Mouse (Mus musculus): ENCODE results near the gene Ccdc34. TPM values are rescaled to one million over a fixed set of nuclear protein-coding genes. Genes with fewer than 3 reads are reported as not detected.

The Ccdc34 gene
- total and polyA plus RNA-seq, 3 experiments: 17.2 to 44.6 (median 22.4) TPM

DNA sequence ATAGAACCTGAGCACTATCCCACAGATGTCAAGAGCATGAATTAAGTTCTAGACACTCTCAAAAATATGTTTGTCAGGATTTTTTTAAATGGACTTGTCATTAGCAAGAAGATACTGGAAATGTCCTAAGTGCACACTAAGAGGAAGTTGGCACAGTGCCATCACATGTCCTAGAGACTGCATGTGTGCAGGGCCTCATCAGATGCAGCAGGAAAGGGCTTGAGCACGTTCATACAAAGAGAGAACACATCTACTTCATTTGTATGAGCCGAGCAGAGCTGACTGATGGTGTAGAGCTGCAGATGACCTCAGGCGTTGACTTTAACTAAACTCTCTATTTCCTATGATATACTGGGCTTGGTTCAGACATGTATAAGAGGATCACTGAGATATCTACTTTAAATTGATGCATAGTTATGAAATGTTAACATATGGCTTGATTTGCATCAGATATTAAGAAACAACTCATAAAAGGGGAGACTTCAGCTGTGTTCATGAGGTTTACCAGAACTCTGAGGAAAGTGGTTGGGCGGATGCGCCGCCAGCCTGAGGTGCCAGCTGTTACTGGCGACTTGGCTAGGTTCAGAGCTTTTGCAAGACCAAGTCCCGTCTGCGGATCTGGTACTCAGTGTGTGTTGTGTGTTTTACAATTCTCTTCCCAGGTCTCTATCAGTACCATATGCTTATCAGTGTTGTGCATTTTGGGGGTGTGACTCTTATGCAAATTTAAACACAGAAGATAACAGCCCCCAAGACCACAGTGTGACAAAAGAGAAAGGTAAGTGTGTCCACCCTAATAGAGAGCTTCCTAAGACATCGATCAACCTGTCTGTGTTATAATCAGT lies 10.0 kb upstream of the Ccdc34 start:
- Histone ChIP-seq H3K27me3 (replicated peaks) (no peaks in the 10 kb centered on the region), H3K4me3 (replicated peaks in 1 of 3; ENCODE audit: low read depth in 2 of 3, low read length in 2 of 3, poor library complexity in 1 of 3) (no peak overlapping the region), H3K36me3 (replicated peaks in 1 of 2; ENCODE audit: control insufficient read depth in 1 of 2, insufficient read depth in 1 of 2, low read length in 1 of 2) (peaks cover 0 to 45% of the 10 kb centered on the region in 2 experiments), H3K79me2 (replicated peaks; ENCODE audit: control insufficient read depth, extremely low read depth, insufficient read depth, poor library complexity, severe bottlenecking) (no peaks in the 10 kb centered on the region), H3K4me2 (ENCODE audit: insufficient read depth, low read depth, poor library complexity, severe bottlenecking) (no peak overlapping the region), H3K9ac (ENCODE audit: insufficient read depth, low read depth) (no peak overlapping the region), H3K9me3 (replicated peaks; ENCODE audit: low read length) (no peaks in the 10 kb centered on the region), H3K27ac (ENCODE audit: insufficient read depth, low read depth) (no peak overlapping the region), H3K4me1 (ENCODE audit: control insufficient read depth in 1 of 2, insufficient read depth in 2 of 2) (no peaks in the 10 kb centered on the region)
- in situ Hi-C loops (cut with MboI; ENCODE audit: low pct_ligation_motif_present, low pct_unique_long_range_greater_than_20kb, low sequenced_read_pairs) (no loop called here), dilution Hi-C loops (cut with MboI; ENCODE audit: extremely low pct_ligation_motif_present, extremely low pct_unique_long_range_greater_than_20kb, low sequenced_read_pairs) (no loop called here)
- DNase-seq (ENCODE audit: extremely low read depth): no peak
- no peak for TF ChIP-seq RAD21 (IDR thresholded peaks at IDR 0.05; ENCODE audit: low read depth, low read length)

DNA sequence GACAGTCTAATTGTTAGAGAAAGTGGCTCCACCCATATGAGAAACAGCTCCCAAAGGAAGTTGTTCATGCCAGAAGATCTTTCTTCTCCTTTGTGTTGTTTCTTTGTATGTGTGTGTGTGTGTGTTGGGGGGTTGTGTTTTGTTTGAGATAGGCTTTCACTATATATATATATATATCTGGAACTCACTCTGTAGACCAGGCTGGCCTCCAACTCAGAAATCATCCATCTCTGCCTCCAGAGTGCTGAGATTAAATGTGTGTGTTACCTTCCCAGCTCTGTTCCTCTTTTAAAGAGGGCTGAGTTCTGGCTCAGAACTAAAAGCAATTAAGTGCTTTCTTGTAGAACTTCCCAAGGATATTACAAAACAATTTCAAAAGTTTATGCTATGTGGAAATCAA lies 8.2 kb upstream of the Ccdc34 start:
- dilution Hi-C loops (cut with MboI; ENCODE audit: extremely low pct_ligation_motif_present, extremely low pct_unique_long_range_greater_than_20kb, low sequenced_read_pairs) (no loop called here), in situ Hi-C loops (cut with MboI; ENCODE audit: low pct_ligation_motif_present, low pct_unique_long_range_greater_than_20kb, low sequenced_read_pairs) (no loop called here)
- Histone ChIP-seq H3K36me3 (replicated peaks in 1 of 2; ENCODE audit: control insufficient read depth in 1 of 2, insufficient read depth in 1 of 2, low read length in 1 of 2) (peaks cover 0 to 47% of the 10 kb centered on the region in 2 experiments), H3K27me3 (replicated peaks) (no peaks in the 10 kb centered on the region), H3K9ac (ENCODE audit: insufficient read depth, low read depth) (no peak overlapping the region), H3K9me3 (replicated peaks; ENCODE audit: low read length) (no peaks in the 10 kb centered on the region), H3K79me2 (replicated peaks; ENCODE audit: control insufficient read depth, extremely low read depth, insufficient read depth, poor library complexity, severe bottlenecking) (no peaks in the 10 kb centered on the region), H3K27ac (ENCODE audit: insufficient read depth, low read depth) (no peak overlapping the region), H3K4me2 (ENCODE audit: insufficient read depth, low read depth, poor library complexity, severe bottlenecking) (no peak overlapping the region), H3K4me3 (replicated peaks in 1 of 3; ENCODE audit: low read depth in 2 of 3, low read length in 2 of 3, poor library complexity in 1 of 3) (no peak overlapping the region), H3K4me1 (ENCODE audit: control insufficient read depth in 1 of 2, insufficient read depth in 2 of 2) (no peaks in the 10 kb centered on the region)
- no peak for DNase-seq (ENCODE audit: extremely low read depth)
- no peak for TF ChIP-seq RCOR1 (conservative IDR thresholded peaks at IDR 0.05; ENCODE audit: low read depth, low read length)
- no peak for TF ChIP-seq ZC3H11A (IDR thresholded peaks at IDR 0.05; ENCODE audit: low read depth, low read length)
- TF ChIP-seq MEF2A (IDR thresholded peaks at IDR 0.05; ENCODE audit: borderline replicate concordance, low read depth, low read length): no peak
- no peak for TF ChIP-seq ETS1 (conservative IDR thresholded peaks at IDR 0.05; ENCODE audit: low read depth, low read length)
- no peak for TF ChIP-seq SMC3 (IDR thresholded peaks at IDR 0.05; ENCODE audit: low read depth, low read length)
- TF ChIP-seq HCFC1 (IDR thresholded peaks at IDR 0.05; ENCODE audit: low read depth, low read length): no peak
- TF ChIP-seq USF2 (conservative IDR thresholded peaks at IDR 0.05; ENCODE audit: low read depth, low read length): no peak
- TF ChIP-seq CHD2 (IDR thresholded peaks at IDR 0.05; ENCODE audit: low read length): no peak
- TF ChIP-seq MAZ (IDR thresholded peaks at IDR 0.05; ENCODE audit: low read depth, low read length): no peak
- no peak for TF ChIP-seq ZNF384 (IDR thresholded peaks at IDR 0.05; ENCODE audit: low read depth, low read length)
- TF ChIP-seq RAD21 (IDR thresholded peaks at IDR 0.05; ENCODE audit: low read depth, low read length): no peak
- TF ChIP-seq TBP (conservative IDR thresholded peaks at IDR 0.05; ENCODE audit: low read depth, low read length): no peak
- no peak for TF ChIP-seq MAX (IDR thresholded peaks at IDR 0.05; ENCODE audit: low read length)
- no peak for TF ChIP-seq BHLHE40 (IDR thresholded peaks at IDR 0.05; ENCODE audit: low read depth, low read length)
- no peak for TF ChIP-seq POLR2A (IDR thresholded peaks at IDR 0.05; ENCODE audit: low read depth, low read length)
- TF ChIP-seq JUND (conservative IDR thresholded peaks at IDR 0.05; ENCODE audit: low read depth, low read length): no peak
- TF ChIP-seq USF1 (IDR thresholded peaks at IDR 0.05; ENCODE audit: low read depth, low read length): no peak
- no peak for TF ChIP-seq SIN3A (IDR thresholded peaks at IDR 0.05; ENCODE audit: low read length)
- no peak for TF ChIP-seq ZKSCAN1 (IDR thresholded peaks at IDR 0.05; ENCODE audit: borderline replicate concordance, low read depth, low read length)
- no peak for TF ChIP-seq EP300 (IDR thresholded peaks at IDR 0.05; ENCODE audit: low read length)
